Mouse (Mus musculus): ENCODE measurements at regions not wholly inside any gene's neighbourhood (a gene's known extent, or its start where the extent isn't known, plus 50 kb on each side); places are given as distances from the start of the nearest gene placed in this dataset.

GRCm38 (mm10) chr8:100515896-100516295 lies 1099.6 kb upstream of the Cdh8 start:
- DNase-seq: peak in 1 of 2 experiments; percentile 3

GRCm38 (mm10) chr8:100515152-100515551 lies 1098.9 kb upstream of the Cdh8 start:
- DNase-seq: no peak

- DNase-seq: no peak
These were observed 1090.2 kb upstream of the Cdh8 start for GRCm38 (mm10) chr8:100506478-100506877.

- DNase-seq: no peak
These were observed 1084.1 kb upstream of the Cdh8 start for GRCm38 (mm10) chr8:100500342-100500712.

GRCm38 (mm10) chr8:100499614-100500341 lies 1083.5 kb upstream of the Cdh8 start:
- DNase-seq: no peak

GRCm38 (mm10) chr8:100494445-100494844 lies 1078.2 kb upstream of the Cdh8 start:
- no peak for DNase-seq

- DNase-seq: no peak
These were observed 1059.7 kb upstream of the Cdh8 start for GRCm38 (mm10) chr8:100475950-100476349.

GRCm38 (mm10) chr8:100451231-100451630 lies 1035.0 kb upstream of the Cdh8 start:
- DNase-seq: no peak

- DNase-seq: no peak
These were observed 1034.2 kb upstream of the Cdh8 start for GRCm38 (mm10) chr8:100450380-100450936.

- no peak for DNase-seq
These were observed 1030.5 kb upstream of the Cdh8 start for GRCm38 (mm10) chr8:100446677-100447350.

Measured in kidney, postnatal 36 days (tissue).